Mouse (Mus musculus): ENCODE data around the gene Appl2. TPM values are rescaled to one million over a fixed set of nuclear protein-coding genes. Genes with fewer than 3 reads are reported as not detected.

The Appl2 gene
- polyA plus RNA-seq, 1 experiment from 2014 or later, result 34.2 TPM

Other genes starting within 250 kb of the Appl2 start
- 21.0 and 22.7 TPM in 2 replicates for gene Aldh1l2, start 114.6 kb downstream of the Appl2 start, polyA plus RNA-seq (2014; fragmentation: Nextera tagmentation; extraction: Ambion mirVana)
- 35.0 and 47.4 TPM in 2 replicates for gene Washc4, start 105.0 kb downstream of the Appl2 start, polyA plus RNA-seq (2014; fragmentation: Nextera tagmentation; extraction: Ambion mirVana)
- gene 1500009L16Rik, start 74.1 kb upstream of the Appl2 start, polyA plus RNA-seq (2014; fragmentation: Nextera tagmentation; extraction: Ambion mirVana), result 74.8 and 92.7 TPM in 2 replicates